Mouse (Mus musculus): ENCODE results near the gene Cd81.

DNA sequence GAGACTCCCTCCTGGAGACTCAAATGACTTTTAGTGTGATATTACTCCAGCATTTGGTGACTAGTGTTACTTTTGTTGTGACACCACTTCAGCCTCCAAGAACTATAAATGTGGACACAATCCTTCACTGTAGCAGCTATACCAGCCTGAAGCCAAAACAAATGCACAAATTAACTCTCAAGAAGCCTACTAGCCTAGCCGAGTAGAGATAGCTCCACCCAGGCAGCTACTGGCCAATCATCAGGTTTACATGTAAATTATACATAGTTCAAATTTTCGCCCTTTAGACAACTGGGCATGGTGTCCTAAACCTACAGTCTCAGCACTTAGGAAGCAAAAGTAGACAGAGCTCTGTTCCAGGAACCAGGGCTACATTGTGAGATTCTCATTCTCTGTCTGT, 1.2 kb upstream of the Cd81 start:
- no peak for TF ChIP-seq CTCF (conservative IDR thresholded peaks at IDR 0.05; ENCODE audit: insufficient read depth, insufficient read length, low read depth, low read length)
- TF ChIP-seq POLR2A (IDR thresholded peaks at IDR 0.05; ENCODE audit: low read depth, low read length): no peak
